Mouse (Mus musculus): ENCODE data around the gene Zmym5. TPM values are rescaled to one million over a fixed set of nuclear protein-coding genes. Genes with fewer than 3 reads are reported as not detected.

The Zmym5 gene
- polyA plus RNA-seq, 1 experiment, result 1.4 TPM

- no peak for TF ChIP-seq GATA1 (IDR thresholded peaks at IDR 0.05; ENCODE audit: low read length)
Measured at GRCm38 (mm10) chr14:56778200-56778932, 33.1 kb downstream of the Zmym5 start, which contains the start of gene Pspc1. TSS of gene Pspc1 (minus strand) at chr14:56778316.

GRCm38 (mm10) chr14:56777360-56778136 is 34.0 kb downstream of the Zmym5 start:
- no peak for TF ChIP-seq GATA1 (IDR thresholded peaks at IDR 0.05; ENCODE audit: low read length)

- TF ChIP-seq GATA1 (IDR thresholded peaks at IDR 0.05; ENCODE audit: low read length), result no peak
Measured at GRCm38 (mm10) chr14:56776571-56777238, 34.8 kb downstream of the Zmym5 start.

- no peak for TF ChIP-seq GATA1 (IDR thresholded peaks at IDR 0.05; ENCODE audit: low read length)
Measured at GRCm38 (mm10) chr14:56775416-56775815, 36.1 kb downstream of the Zmym5 start.

DNA sequence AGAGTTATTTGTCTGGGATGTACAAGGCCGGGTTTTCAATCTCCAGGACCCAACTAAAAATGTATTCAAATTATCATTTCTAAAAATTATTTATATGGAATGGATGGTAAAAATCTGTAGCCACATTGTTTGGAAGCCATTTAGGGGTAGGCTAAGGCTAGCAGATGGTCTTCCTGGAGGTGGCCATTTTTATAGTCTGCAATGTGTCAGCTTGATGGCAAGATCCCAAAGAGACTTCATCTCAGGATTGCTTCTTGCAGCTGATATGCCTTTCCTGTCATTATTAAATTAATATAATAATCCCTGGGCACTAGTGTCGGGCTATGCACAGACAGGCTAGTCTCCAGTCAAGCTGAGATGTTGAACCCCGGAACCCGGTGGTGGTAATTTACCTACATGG is 60.2 kb downstream of the Zmym5 start:
- no peak for TF ChIP-seq GATA1 (IDR thresholded peaks at IDR 0.05; ENCODE audit: low read length)

Other genes starting within 250 kb of the Zmym5 start
- 0.17 and 0.36 TPM in 2 replicates for gene Cenpj, start 236.3 kb downstream of the Zmym5 start, polyA plus RNA-seq (2012)
- gene Parp4, start 236.1 kb downstream of the Zmym5 start, polyA plus RNA-seq (2012), result 0.36 and 0.43 TPM in 2 replicates
- gene Mphosph8, start 143.5 kb downstream of the Zmym5 start, polyA plus RNA-seq (2012), result 5.3 and 7.4 TPM in 2 replicates
- gene Pspc1, start 33.4 kb downstream of the Zmym5 start, polyA plus RNA-seq (2012), result 9.8 and 9.9 TPM in 2 replicates
- 1.4 and 2.2 TPM in 2 replicates for gene Zmym2, start 74.9 kb upstream of the Zmym5 start, polyA plus RNA-seq (2012)
- not detected in 2 replicates for gene Gja3, start 246.4 kb upstream of the Zmym5 start, polyA plus RNA-seq (2012)

Measured in G1E-ER4 (cell line).